In the genomic region with DNA sequence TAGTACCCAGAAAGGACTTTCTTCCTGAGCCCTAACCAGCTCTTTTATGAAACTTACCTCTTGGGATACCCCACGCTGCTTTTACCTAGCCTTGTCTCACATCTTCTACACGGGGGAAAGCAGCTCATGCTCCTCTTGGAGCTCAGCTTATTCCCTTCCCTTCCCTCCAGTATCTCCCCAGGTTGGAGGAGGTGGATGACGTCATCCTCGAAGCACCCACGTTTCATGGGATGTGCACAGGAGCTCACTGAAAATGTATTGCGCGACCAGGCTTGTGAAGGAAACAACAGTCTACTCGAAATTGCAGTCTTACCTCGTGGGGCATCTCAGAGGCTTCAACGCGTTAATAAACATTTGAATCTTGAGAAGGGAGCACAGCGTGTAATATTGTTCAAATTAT, we compare ENCODE assay signal across 12 mouse cellular contexts.
"Had no signal": no experiment of that assay in that cellular context is flagged by ENCODE, and none has a peak within 500 bp of the region (broad histone marks: within the 10 kb centered on the region; RNA-seq: fewer than 3 reads in every experiment).

No protein-coding gene starts in this region.

- DNase-seq: lung, adult 18-20 months; lung, embryonic 14.5 days; lung, postnatal 10 days; lung, postnatal 4 days; midbrain, embryonic 14.5 days; retina, postnatal 1 day; right cerebral cortex, postnatal 14 days; right cerebral cortex, postnatal 4 days; spleen, adult 18-20 months; thymus, adult 2 months; thymus, postnatal 25 days; thymus, postnatal 4 days had no signal
